Comparison of ENCODE assay signal across 8 mouse cellular contexts in genomic region chr2:32395484-32395945, GRCm38 (mm10). TPM values are rescaled to one million over a fixed set of nuclear protein-coding genes. Genes with fewer than 3 reads are reported as not detected.
DNase-seq lines count a peak whose midpoint lies in the region; ATAC-seq and TF ChIP-seq lines count a peak whose summit lies in the region.

Gene Ptges2, plus strand, starts transcription at chr2:32395896.

- WGBS in hindbrain, postnatal 0 days, result under 1% methylated on average over 31 of the region's 31 CpGs

- DNase-seq in ZHBTc4 (ENCODE audit: low read depth, low spot score), result peak; percentile 96
- DNase-seq in cerebellum, postnatal 4 days (ENCODE audit: low spot score in 2 of 2), result peak; percentile 54 to 83
- DNase-seq in gastrocnemius, adult 2 months, result peak; percentile 93
- peak; percentile 96 for DNase-seq in hindbrain, postnatal 0 days (ENCODE audit: low spot score)
- DNase-seq in left cerebral cortex, adult 2 months (ENCODE audit: extremely low spot score in 1 of 2, low spot score in 2 of 2), result peak; percentile 85 to 91
- peak; percentile 75 for DNase-seq in right cerebral cortex, postnatal 14 days
- DNase-seq in urinary bladder, postnatal 36 days (ENCODE audit: low spot score in 2 of 2), result peak; percentile 91

- H3K9me3 ChIP-seq in hindbrain, postnatal 0 days (ENCODE audit: low read length), result no peaks in the 10 kb centered on the region

- H3K27me3 ChIP-seq in hindbrain, postnatal 0 days (ENCODE audit: insufficient read depth, low read length), result no peaks in the 10 kb centered on the region

- peaks cover 5% of the 10 kb centered on the region; the same call in 1 of the 2 replicates for H3K36me3 ChIP-seq in hindbrain, postnatal 0 days (ENCODE audit: insufficient read depth, low read length)

- peak within 1 kb of the TSS; percentile 91 for H3K4me2 ChIP-seq in hindbrain, postnatal 0 days (ENCODE audit: low read depth, low read length)

- peak within 1 kb of the TSS; percentile 98 for H3K27ac ChIP-seq in gastrocnemius, adult 2 months
- peak within 1 kb of the TSS; percentile 90 for H3K27ac ChIP-seq in hindbrain, postnatal 0 days
- H3K27ac ChIP-seq in left cerebral cortex, adult 2 months, result peak within 1 kb of the TSS; percentile 97

- H3K9ac ChIP-seq in hindbrain, postnatal 0 days (replicated peaks; ENCODE audit: low read length), result peak within 1 kb of the TSS; percentile 83

- ATAC-seq in hindbrain, postnatal 0 days, result peak; percentile 95
- peak; percentile 80 for ATAC-seq in megakaryocyte, adult 5-6 weeks (ENCODE audit: poor library complexity, severe bottlenecking)

- TF ChIP-seq CTCF in gastrocnemius, adult 2 months (IDR thresholded peaks at IDR 0.05), result no peak
- no peak for TF ChIP-seq CTCF in hindbrain, postnatal 0 days (IDR thresholded peaks at IDR 0.05; ENCODE audit: low read depth)
- no peak for TF ChIP-seq CTCF in left cerebral cortex, adult 2 months (IDR thresholded peaks at IDR 0.05)

- intact Hi-C loops in gastrocnemius, adult 2 months (cut with DNase I), result loop anchor here (5.0 kb wide), 1 partner anchor 88 kb away; no protein-coding TSS in a partner anchor
- intact Hi-C loops in left cerebral cortex, adult 2 months (cut with DNase I), result no loop called here

- H3K4me3 ChIP-seq in gastrocnemius, adult 2 months, result peak within 1 kb of the TSS; percentile 98
- peak within 1 kb of the TSS; percentile 93 for H3K4me3 ChIP-seq in hindbrain, postnatal 0 days (ENCODE audit: low read length)
- peak within 1 kb of the TSS; percentile 84 for H3K4me3 ChIP-seq in left cerebral cortex, adult 2 months

- peaks cover 8% of the 10 kb centered on the region; the same call in 1 of the 2 replicates for H3K4me1 ChIP-seq in hindbrain, postnatal 0 days (ENCODE audit: insufficient read depth, low read length)

RNA-seq across cellular contexts. Expression of gene Ptges2, which starts in this region (rescaled TPM):
- total RNA-seq in gastrocnemius, adult 2 months (2021), result 10 to 100 TPM; 34.7 to 51.1 TPM
- 41.3 and 45.5 TPM in 2 replicates for total RNA-seq in hindbrain, postnatal 0 days (2014; rRNA removed)
- 55.6 and 57.0 TPM in 2 replicates for polyA plus RNA-seq in hindbrain, postnatal 0 days (2015; fragmentation: Nextera tagmentation; extraction: Ambion mirVana)
- 10 to 100 TPM; 47.2 to 47.8 TPM for total RNA-seq in left cerebral cortex, adult 2 months (2021)
- 5.0 and 6.7 TPM in 2 replicates for total RNA-seq in megakaryocyte, adult 5-6 weeks (2015)
- total RNA-seq in megakaryocyte, adult 5-6 weeks (2017), result 7.2 and 8.8 TPM in 2 replicates

Comparison
In these comparisons a context has a peak if more than half of its experiments do, and no peak if none do; other contexts are left out.
1. Peak in every context shown above with its lines: DNase-seq, ATAC-seq, H3K4me3 ChIP-seq and H3K27ac ChIP-seq.